Mouse (Mus musculus) midbrain, embryonic 15.5 days (tissue): ENCODE data around the gene Ykt6. TPM values are rescaled to one million over a fixed set of nuclear protein-coding genes. Genes with fewer than 3 reads are reported as not detected.
"Not testable (repeated sequence)": the region's sequence is repeated elsewhere in the genome, so short reads cannot be mapped to it uniquely, and the experiment has no call there.

Experiments used
- ATAC-seq: fragments of 200-750 bp; cut with Nextera tagmentation; replicated peaks from 2 replicates; pipeline ENCODE4 v1.8.0; 2017; ENCODE audit warnings: moderate TSS enrichment
- H3K27ac ChIP-seq: fragments of 300-500 bp; sonication (generic); 2 replicates; pipeline ENCODE4 v1.5.1; 2015; ENCODE audit warnings: mild to moderate bottlenecking, inconsistent platforms
- H3K27me3 ChIP-seq: fragments of 300-500 bp; sonication (generic); replicated peaks from 2 replicates; pipeline ENCODE4 v1.6.1; 2015; ENCODE audit warnings: inconsistent platforms
- H3K36me3 ChIP-seq: fragments of 300-500 bp; sonication (generic); replicated peaks from 2 replicates; pipeline ENCODE4 v1.6.1; 2015; ENCODE audit warnings: inconsistent platforms
- H3K4me1 ChIP-seq: fragments of 300-500 bp; sonication (generic); 2 replicates; pipeline ENCODE4 v1.6.1; 2015; ENCODE audit warnings: inconsistent platforms
- H3K4me2 ChIP-seq: fragments of 300-500 bp; sonication (generic); 2 replicates; pipeline ENCODE4 v1.6.1; 2015; ENCODE audit warnings: inconsistent platforms, mild to moderate bottlenecking, moderate library complexity
- H3K4me3 ChIP-seq: fragments of 300-500 bp; sonication (generic); 2 replicates; pipeline ENCODE4 v1.5.1; 2015; ENCODE audit warnings: mild to moderate bottlenecking, inconsistent platforms
- H3K9ac ChIP-seq: fragments of 300-500 bp; sonication (generic); 2 replicates; pipeline ENCODE4 v1.6.1; 2015; ENCODE audit warnings: mild to moderate bottlenecking, inconsistent platforms
- H3K9me3 ChIP-seq: fragments of 300-500 bp; sonication (generic); 2 replicates; pipeline ENCODE4 v1.6.1; 2016; ENCODE audit warnings: inconsistent platforms
- WGBS: fragments of 180-500 bp; shearing (Covaris S2); methylation state at CpG from one replicate; pipeline ENCODE4 v1.1.7; 2015; ENCODE audit warnings: mixed read lengths; 5-methylcytosine and 5-hydroxymethylcytosine counted together
- polyA plus RNA-seq: library from polyadenylated mRNA; unstranded; fragments of >200 nt; fragmentation: Nextera tagmentation; extraction: Ambion mirVana; gene quantifications from 2 replicates; pipeline ENCODE4 v1.2.1, GENCODE M21; 2015

Gene Ykt6
- polyA plus RNA-seq, 1 experiment from 2014 or later, result 96.8 TPM

- Histone ChIP-seq H3K4me3 (no peak overlapping the region), H3K36me3 (no peaks in the 10 kb centered on the region), H3K4me2 (no peak overlapping the region), H3K27me3 (peaks cover 7% of the 10 kb centered on the region; the same call in 1 of the 2 replicates), H3K27ac (peak overlapping the region; percentile 54; the same call in 1 of the 2 replicates), H3K4me1 (peaks cover 15% of the 10 kb centered on the region), H3K9me3 (no peaks in the 10 kb centered on the region), H3K9ac (no peak overlapping the region)
- 73% methylated on average over 14 of the region's 14 CpGs for WGBS
- ATAC-seq, result no peak
Observed at GRCm38 (mm10) chr11:6000961-6001682, 45.6 kb downstream of the Ykt6 start.

- H3K9ac ChIP-seq, result no peak overlapping the region
- H3K4me1 ChIP-seq, result peaks cover 15% of the 10 kb centered on the region
- no peak overlapping the region for H3K27ac ChIP-seq
- no peak overlapping the region for H3K4me3 ChIP-seq
- H3K36me3 ChIP-seq, result no peaks in the 10 kb centered on the region
- 81% methylated on average over 9 of the region's 9 CpGs for WGBS
- ATAC-seq, result no peak
- no peak overlapping the region for H3K4me2 ChIP-seq
- H3K9me3 ChIP-seq, result no peaks in the 10 kb centered on the region
- H3K27me3 ChIP-seq, result peaks cover 7% of the 10 kb centered on the region; the same call in 1 of the 2 replicates
Observed at GRCm38 (mm10) chr11:6001981-6002649, 46.6 kb downstream of the Ykt6 start.

- Histone ChIP-seq H3K4me2 (no peak overlapping the region), H3K9ac (no peak overlapping the region), H3K4me1 (peaks cover 15% of the 10 kb centered on the region), H3K27me3 (peaks cover 7% of the 10 kb centered on the region; the same call in 1 of the 2 replicates), H3K27ac (no peak overlapping the region), H3K4me3 (no peak overlapping the region), H3K9me3 (no peaks in the 10 kb centered on the region), H3K36me3 (no peaks in the 10 kb centered on the region)
- WGBS, result 50% methylated on average over 2 of the region's 2 CpGs
- no peak for ATAC-seq
Observed at GRCm38 (mm10) chr11:6003046-6003639, 47.6 kb downstream of the Ykt6 start.

GRCm38 (mm10) chr11:6005374-6006043 lies 50.0 kb downstream of the Ykt6 start:
- H3K27ac ChIP-seq, H3K4me2 ChIP-seq, H3K27me3 ChIP-seq, H3K4me3 ChIP-seq, H3K9ac ChIP-seq, H3K9me3 ChIP-seq, H3K36me3 ChIP-seq, ATAC-seq, H3K4me1 ChIP-seq: not testable (repeated sequence)
- 60% methylated on average over 1 of the region's 4 CpGs for WGBS

GRCm38 (mm10) chr11:6006351-6007009 lies 51.0 kb downstream of the Ykt6 start:
- WGBS, result 6% methylated on average over 33 of the region's 44 CpGs
- not testable (repeated sequence) for H3K27ac ChIP-seq, H3K36me3 ChIP-seq, H3K27me3 ChIP-seq, H3K9ac ChIP-seq, ATAC-seq, H3K9me3 ChIP-seq, H3K4me1 ChIP-seq
- Histone ChIP-seq H3K4me2 (peak overlapping the region; percentile 51), H3K4me3 (peak overlapping the region; percentile 35)

- H3K27me3 ChIP-seq, H3K4me1 ChIP-seq, H3K27ac ChIP-seq, H3K36me3 ChIP-seq, H3K9ac ChIP-seq, H3K9me3 ChIP-seq: not testable (repeated sequence)
- Histone ChIP-seq H3K4me3 (peak overlapping the region; percentile 35), H3K4me2 (peak overlapping the region; percentile 51)
- peak; percentile 78; the same call in 1 of the 2 replicates for ATAC-seq
- 7% methylated on average over 21 of the region's 49 CpGs for WGBS
Observed at GRCm38 (mm10) chr11:6007010-6007778, 51.7 kb downstream of the Ykt6 start.

GRCm38 (mm10) chr11:6007779-6008128 lies 52.3 kb downstream of the Ykt6 start:
- H3K4me1 ChIP-seq, H3K36me3 ChIP-seq, H3K9ac ChIP-seq, ATAC-seq, H3K27me3 ChIP-seq, H3K27ac ChIP-seq, H3K9me3 ChIP-seq: not testable (repeated sequence)
- WGBS, result 26% methylated on average over 11 of the region's 13 CpGs
- Histone ChIP-seq H3K4me3 (peak overlapping the region; percentile 32), H3K4me2 (peak overlapping the region; percentile 51)

- not testable (repeated sequence) for ATAC-seq, H3K9ac ChIP-seq
- 91% methylated on average over 3 of the region's 18 CpGs for WGBS
Observed at GRCm38 (mm10) chr11:6010751-6011482, 55.4 kb downstream of the Ykt6 start.

GRCm38 (mm10) chr11:6011879-6012278 lies 56.4 kb downstream of the Ykt6 start:
- no peaks in the 10 kb centered on the region for H3K36me3 ChIP-seq
- ATAC-seq, result no peak
- no peak overlapping the region for H3K27ac ChIP-seq
- H3K4me1 ChIP-seq, result no peaks in the 10 kb centered on the region
- no peak overlapping the region for H3K4me2 ChIP-seq
- 92% methylated on average over 3 of the region's 3 CpGs for WGBS
- no peak overlapping the region for H3K9ac ChIP-seq
- no peaks in the 10 kb centered on the region for H3K9me3 ChIP-seq
- no peak overlapping the region for H3K4me3 ChIP-seq
- no peaks in the 10 kb centered on the region for H3K27me3 ChIP-seq

More at GRCm38 (mm10) chr11:6010751-6011482, 55.4 kb downstream of the Ykt6 start:
- not testable (repeated sequence) for H3K9me3 ChIP-seq, H3K4me1 ChIP-seq, H3K27me3 ChIP-seq, H3K4me3 ChIP-seq, H3K4me2 ChIP-seq, H3K27ac ChIP-seq, H3K36me3 ChIP-seq

GRCm38 (mm10) chr11:6013359-6013758 lies 57.9 kb downstream of the Ykt6 start:
- no peak overlapping the region for H3K27ac ChIP-seq
- no peak overlapping the region for H3K4me3 ChIP-seq
- H3K36me3 ChIP-seq, result no peaks in the 10 kb centered on the region
- no peak overlapping the region for H3K9ac ChIP-seq
- no peak for ATAC-seq
- no peaks in the 10 kb centered on the region for H3K4me1 ChIP-seq
- no peaks in the 10 kb centered on the region for H3K27me3 ChIP-seq
- H3K9me3 ChIP-seq, result no peaks in the 10 kb centered on the region
- WGBS, result 67% methylated on average over 2 of the region's 2 CpGs
- H3K4me2 ChIP-seq, result no peak overlapping the region

GRCm38 (mm10) chr11:6015011-6015431 lies 59.5 kb downstream of the Ykt6 start:
- Histone ChIP-seq H3K9ac (no peak overlapping the region), H3K4me1 (no peaks in the 10 kb centered on the region), H3K4me3 (no peak overlapping the region), H3K36me3 (no peaks in the 10 kb centered on the region), H3K4me2 (no peak overlapping the region), H3K27me3 (no peaks in the 10 kb centered on the region), H3K9me3 (no peaks in the 10 kb centered on the region), H3K27ac (no peak overlapping the region)
- no peak for ATAC-seq
- 86% methylated on average over 6 of the region's 6 CpGs for WGBS
